Mouse (Mus musculus) brain, embryonic 14.5 days (tissue): ENCODE measurements at regions not wholly inside any gene's neighbourhood (a gene's known extent, or its start where the extent isn't known, plus 50 kb on each side); places are given as distances from the start of the nearest gene placed in this dataset.

Experiments
- CTCF ChIP-seq: fragments of 200-500 bp; IDR thresholded peaks from 2 replicates; pipeline ENCODE4 v1.5.1; 2012; ENCODE audit warnings: inconsistent platforms, mild to moderate bottlenecking, moderate library complexity, borderline replicate concordance; ENCODE audit not compliant: insufficient read depth, insufficient read length; ENCODE audit errors: extremely low read depth
- POLR2A ChIP-seq: fragments of 200-500 bp; IDR thresholded peaks from 2 replicates; pipeline ENCODE4 v1.6.1; 2012; ENCODE audit warnings: mild to moderate bottlenecking, inconsistent platforms, borderline replicate concordance; ENCODE audit not compliant: poor library complexity, insufficient read depth, insufficient read length, severe bottlenecking; ENCODE audit errors: extremely low read depth

DNA sequence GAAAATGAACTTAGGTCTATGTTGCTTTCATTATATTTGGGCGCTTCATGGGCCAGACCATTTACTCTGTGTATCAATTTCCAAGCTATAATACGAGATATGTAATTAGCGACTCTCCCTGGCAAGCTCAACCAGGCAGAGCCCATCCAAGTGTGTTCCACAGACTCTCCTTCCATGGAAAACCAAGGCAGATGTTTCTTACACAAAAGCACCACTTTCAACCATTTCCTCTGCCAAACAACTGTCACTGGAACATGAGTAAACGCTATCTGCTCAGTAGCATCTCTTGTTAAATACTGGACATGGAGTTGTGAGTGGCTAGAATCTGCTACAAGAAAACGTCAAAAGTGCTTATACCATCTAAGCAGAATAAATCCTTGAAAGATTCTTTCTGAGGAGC, 115.1 kb upstream of the Nhs start:
- TF ChIP-seq CTCF (no peak), POLR2A (no peak)
